Mouse (Mus musculus): ENCODE data around the gene Hnrnpul2.

Hnrnpul2 gene

DNA sequence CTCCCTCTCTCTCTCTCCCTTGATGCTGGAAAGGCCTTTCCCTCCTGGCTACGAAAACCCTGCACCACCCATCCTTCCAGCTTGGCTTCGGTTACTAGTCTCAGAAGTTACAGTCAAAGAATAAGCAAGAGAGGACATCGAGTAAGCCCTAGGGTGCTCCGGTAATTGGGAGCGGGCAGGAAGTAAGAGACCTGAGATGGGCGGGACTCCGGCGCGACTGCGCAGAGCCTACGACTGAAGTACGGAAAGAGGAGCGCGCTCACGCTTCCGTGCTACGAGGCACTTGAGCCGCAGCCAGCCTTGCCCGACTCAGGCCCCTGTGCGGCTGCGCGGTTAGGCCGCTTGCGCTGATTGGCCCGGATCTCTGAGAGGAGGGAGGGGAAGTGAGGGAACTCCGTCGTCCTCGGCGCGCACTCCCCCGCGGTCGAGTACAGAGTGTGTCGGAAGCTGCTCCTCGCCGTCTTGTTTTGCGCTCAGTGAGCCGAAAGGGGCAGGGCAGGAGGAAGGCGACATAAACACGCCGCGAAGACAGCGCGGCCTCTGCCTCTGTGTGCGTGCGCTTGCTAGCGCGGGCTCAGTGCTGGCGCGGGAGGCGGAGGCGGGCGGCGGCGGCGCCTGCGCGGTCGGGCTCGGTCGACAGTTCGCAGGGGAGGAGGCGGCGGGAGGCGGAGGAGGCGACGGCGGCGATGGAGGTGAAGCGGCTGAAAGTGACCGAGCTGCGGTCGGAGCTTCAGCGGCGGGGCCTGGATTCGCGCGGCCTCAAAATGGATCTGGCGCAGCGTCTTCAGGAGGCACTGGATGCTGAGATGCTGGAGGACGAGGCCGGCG lies at the start of gene Hnrnpul2:
TSS of gene Hnrnpul2 (plus strand) at position 415 of the 828 bp plus-strand sequence.
- DNase-seq (ENCODE audit: low spot score), result peak; percentile 98

- DNase-seq (ENCODE audit: low spot score), result peak; percentile 78
Measured at GRCm38 (mm10) chr19:8770567-8771270, 49.1 kb upstream of the Hnrnpul2 start, which contains the start of gene Tmem223. Gene Tmem223 (plus strand): TSS chr19:8770996.

GRCm38 (mm10) chr19:8772996-8773395 lies 46.8 kb upstream of the Hnrnpul2 start:
- no peak for DNase-seq (ENCODE audit: low spot score)

DNA sequence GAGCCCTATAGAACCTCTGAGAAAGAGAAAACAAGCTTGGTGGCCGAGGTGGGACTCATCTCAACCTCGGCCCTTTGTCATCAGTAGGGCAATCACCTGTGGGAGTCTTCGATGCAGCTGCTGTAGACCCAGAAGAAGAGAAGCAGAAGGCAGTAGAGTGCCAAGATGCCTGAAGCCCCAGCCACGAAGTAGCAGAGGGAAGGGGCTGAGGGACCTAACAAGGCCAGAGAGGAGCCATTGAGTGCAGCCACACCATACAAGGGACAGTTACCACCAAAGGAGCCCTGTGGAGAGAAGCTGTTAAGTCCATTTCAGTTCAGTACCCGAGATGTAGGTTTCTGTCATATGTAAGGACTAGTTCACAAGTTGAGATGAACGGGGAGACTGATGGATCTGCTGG lies 46.4 kb upstream of the Hnrnpul2 start:
- no peak for DNase-seq (ENCODE audit: low spot score)

- DNase-seq (ENCODE audit: low spot score), result peak; percentile 97
Measured at GRCm38 (mm10) chr19:8774086-8774835, 45.5 kb upstream of the Hnrnpul2 start, which contains the start of gene Tmem179b. Gene Tmem179b (minus strand): TSS chr19:8774467.

- DNase-seq (ENCODE audit: low spot score), result no peak
Measured at GRCm38 (mm10) chr19:8774951-8775421, 44.8 kb upstream of the Hnrnpul2 start.

DNA sequence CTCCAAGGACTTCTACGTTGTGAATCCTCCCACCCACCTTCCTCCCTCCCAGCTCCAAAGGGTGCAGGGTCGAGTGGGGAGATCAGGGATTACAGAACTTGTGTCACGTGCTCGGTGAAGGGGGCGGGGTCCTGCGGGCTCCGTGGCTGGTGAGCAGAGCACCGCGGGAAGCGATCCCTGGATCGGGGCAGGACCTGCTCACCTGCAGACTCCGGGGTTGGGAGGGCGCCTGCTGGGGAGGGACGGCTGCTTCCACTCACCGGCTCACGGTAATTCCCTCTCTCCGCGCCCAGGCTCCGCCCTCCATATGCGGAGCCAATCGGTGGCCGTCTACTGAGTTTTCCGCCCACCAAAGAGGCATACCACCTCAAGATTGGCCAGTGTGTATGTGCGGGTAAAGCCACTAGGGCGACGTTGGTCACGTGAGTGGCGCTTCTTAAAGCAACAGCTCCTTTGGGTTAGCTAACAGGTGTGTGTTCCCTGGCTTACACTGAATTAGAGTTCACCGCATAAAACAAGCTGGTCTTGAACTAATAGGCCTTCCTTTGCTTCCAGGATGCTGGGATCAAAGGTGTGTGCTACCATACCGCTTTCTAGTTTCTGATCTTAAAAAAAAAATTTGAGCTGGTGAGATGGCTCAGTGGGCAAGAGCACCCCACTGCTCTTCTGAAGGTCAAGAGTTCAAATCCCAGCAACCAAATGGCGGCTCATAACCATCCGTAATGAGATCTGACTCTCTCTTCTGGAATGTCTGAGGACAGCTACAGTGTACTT lies 33.6 kb upstream of the Hnrnpul2 start, which contains the start of gene Taf6l:
TSS of gene Taf6l (minus strand) at position 410 of the 774 bp plus-strand sequence.
- DNase-seq (ENCODE audit: low spot score), result peak; percentile 94

DNA sequence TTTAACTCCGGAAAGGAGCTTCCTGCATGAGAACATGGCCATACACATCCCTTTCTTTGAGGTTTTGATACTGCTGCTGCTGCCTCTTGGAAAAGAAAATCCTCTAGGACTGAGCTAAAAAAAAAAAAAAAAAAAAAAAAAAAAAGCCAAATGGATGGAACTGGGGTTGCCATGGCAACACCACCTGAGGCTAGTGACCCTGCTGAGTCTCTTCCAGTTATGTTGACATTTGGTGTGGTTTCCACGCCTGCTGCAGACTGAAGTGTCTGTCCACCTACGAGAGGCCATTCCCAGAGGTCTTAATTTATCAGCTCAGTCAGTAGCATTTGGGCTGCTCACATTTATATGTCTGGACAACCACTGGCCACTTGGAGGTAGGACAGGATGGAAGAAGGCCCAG lies 31.3 kb upstream of the Hnrnpul2 start:
- peak; percentile 52 for DNase-seq (ENCODE audit: low spot score)

GRCm38 (mm10) chr19:8789171-8789570 lies 30.6 kb upstream of the Hnrnpul2 start:
- no peak for DNase-seq (ENCODE audit: low spot score)

DNA sequence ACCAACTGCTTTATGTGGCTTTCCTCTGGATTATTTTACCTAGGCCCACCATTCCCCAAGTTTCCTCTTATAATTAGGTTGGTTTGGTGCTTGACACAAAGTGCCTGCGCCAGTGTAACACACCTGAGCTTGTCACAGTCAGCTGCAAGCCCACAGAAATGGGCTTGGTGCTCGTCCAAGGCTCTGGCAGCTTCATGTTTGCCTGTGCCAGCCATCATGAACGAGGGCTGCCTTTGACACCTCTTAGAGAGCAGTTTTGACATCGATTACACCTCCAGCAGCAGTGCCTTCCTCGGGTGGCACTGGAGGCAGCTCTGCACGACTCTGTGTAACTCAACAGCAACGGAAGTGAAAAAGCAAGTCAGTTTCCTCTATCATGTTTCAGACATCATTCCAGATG lies 29.6 kb upstream of the Hnrnpul2 start:
- DNase-seq (ENCODE audit: low spot score), result no peak

- peak; percentile 94 for DNase-seq (ENCODE audit: low spot score)
Measured at GRCm38 (mm10) chr19:8798264-8798946, 21.4 kb upstream of the Hnrnpul2 start, which contains the start of gene Polr2g. Gene Polr2g (minus strand): TSS chr19:8798577.

DNA sequence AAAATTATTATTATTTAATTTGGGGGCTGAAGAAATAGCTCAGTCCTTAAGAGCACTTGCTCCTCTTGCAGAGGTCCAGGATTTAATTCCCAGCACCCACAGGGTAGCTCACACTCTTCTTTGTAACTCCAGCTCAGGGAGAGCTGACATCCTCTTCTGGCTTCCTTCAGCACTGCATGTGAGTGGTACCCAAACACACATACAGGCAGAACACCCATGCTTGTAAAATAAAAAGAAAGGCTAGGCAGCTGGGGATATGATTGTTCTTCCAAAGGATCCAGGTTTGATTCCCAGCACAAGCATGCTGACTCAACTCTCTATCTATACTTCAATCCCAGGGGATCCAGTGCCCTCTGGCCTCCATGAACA lies 20.9 kb upstream of the Hnrnpul2 start:
- DNase-seq (ENCODE audit: low spot score), result no peak

GRCm38 (mm10) chr19:8802130-8802821 lies 17.5 kb upstream of the Hnrnpul2 start, which contains the start of gene Zbtb3:
Gene Zbtb3 (plus strand): TSS chr19:8802555.
- peak; percentile 97 for DNase-seq (ENCODE audit: low spot score)

- no peak for DNase-seq (ENCODE audit: low spot score)
Measured at GRCm38 (mm10) chr19:8803204-8803780, 16.5 kb upstream of the Hnrnpul2 start.

GRCm38 (mm10) chr19:8803879-8804660 lies 15.7 kb upstream of the Hnrnpul2 start:
- no peak for DNase-seq (ENCODE audit: low spot score)

DNA sequence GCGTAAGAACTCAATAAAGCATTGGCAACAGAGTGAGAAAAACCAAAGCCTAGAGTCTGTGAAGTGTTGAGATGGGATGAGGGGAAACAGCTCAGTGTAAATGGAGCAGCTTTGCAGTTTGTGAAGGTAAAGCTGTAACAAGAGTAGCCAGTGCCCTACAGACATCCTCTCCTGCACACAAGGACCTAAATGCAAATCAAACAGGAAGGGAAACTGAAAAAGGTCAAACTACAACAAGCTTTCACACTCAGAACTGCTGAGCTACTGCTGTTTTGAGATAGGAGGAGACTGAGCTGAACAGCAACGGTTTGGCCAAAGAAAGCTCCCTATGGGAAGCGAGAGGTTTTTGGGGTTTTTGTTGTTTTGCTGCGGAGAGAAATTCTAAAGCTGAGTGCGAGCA lies 13.0 kb upstream of the Hnrnpul2 start:
- no peak for DNase-seq (ENCODE audit: low spot score)

DNA sequence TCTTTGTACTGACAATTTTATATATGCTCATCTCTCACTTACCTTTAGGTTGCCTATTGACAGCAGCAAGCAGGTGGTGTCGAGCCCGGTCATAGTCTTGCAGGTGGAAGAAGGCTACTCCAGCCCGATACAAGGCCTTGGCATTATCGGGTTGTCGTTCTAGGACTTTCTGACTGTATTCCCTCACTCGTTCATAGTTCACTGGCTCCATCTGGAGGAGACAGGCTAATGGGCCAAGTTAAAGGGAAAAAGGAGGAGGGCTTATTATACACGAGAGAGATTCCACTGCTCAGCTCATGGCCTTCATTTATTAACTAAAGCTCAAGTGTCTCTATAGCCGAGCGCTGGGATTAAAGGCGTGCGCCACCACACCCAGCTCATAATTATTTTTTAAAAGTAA lies 4.0 kb upstream of the Hnrnpul2 start:
- DNase-seq (ENCODE audit: low spot score), result peak; percentile 46

DNA sequence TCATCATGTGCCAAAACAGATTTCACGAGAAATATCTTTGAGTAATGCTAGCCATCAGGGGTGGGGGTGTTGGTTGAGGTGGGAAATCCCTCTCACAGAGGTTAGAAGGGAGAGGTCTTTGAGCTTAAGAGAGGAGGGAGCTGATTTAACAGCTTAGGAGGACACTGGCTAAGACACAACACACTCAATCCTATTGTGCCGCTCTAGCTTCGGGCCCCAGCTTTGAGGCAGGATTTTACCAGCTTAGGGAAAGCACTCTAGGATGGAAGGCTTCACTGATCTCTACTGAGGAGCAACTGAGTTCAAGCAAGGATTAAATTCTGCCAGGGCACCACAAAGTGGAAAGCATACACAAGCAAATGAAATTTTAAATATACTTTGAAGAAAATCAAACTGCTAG lies 2.8 kb upstream of the Hnrnpul2 start:
- no peak for DNase-seq (ENCODE audit: low spot score)

- DNase-seq (ENCODE audit: low spot score), result no peak
Measured at GRCm38 (mm10) chr19:8818301-8818798, 1.5 kb upstream of the Hnrnpul2 start.
